Mouse (Mus musculus) cerebellum, adult 2 months (tissue): Measurements from ENCODE around the gene Pld5.

ENCODE experiments used
- CTCF ChIP-seq: fragments of 200-500 bp; IDR thresholded peaks from 2 replicates; pipeline ENCODE4 v1.5.1; 2011; ENCODE audit warnings: low read depth, mild to moderate bottlenecking, control low read depth, low read length, moderate library complexity, borderline replicate concordance; ENCODE audit not compliant: insufficient read depth
- POLR2A ChIP-seq: fragments of 200-500 bp; IDR thresholded peaks from 2 replicates; pipeline ENCODE4 v1.6.1; 2011; ENCODE audit warnings: low read length, control low read depth, borderline replicate concordance; ENCODE audit not compliant: insufficient read depth

DNA sequence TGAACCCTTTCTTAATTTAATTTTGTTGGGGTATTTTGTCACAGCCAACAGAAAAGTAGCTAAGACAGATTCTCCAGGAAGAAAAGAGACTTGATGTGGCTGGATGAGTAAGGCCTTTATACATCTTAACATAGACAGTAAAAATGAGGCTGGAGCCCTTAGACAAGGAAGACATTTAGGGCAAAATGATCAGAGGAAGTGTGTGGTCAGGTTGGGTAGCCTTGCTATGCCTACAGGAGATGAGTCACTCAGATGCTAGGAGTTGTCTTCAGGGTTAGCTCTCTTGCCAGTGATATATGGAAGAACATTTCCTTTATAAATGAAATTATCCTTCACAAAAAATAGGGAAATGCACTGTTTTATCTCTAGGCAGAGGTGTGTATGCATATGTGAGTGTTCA lies 198.3 kb downstream of the Pld5 start:
- TF ChIP-seq CTCF (no peak), POLR2A (no peak)
